Mouse (Mus musculus): ENCODE measurements around the gene Krtap9-5. TPM values are rescaled to one million over a fixed set of nuclear protein-coding genes. Genes with fewer than 3 reads are reported as not detected.

The Krtap9-5 gene
- not detected in 2 replicates for polyA plus RNA-seq (2015; fragmentation: Nextera tagmentation; extraction: Ambion mirVana)

GRCm38 (mm10) chr11:99948175-99948574, at the start of gene Krtap9-5:
Gene Krtap9-5 (plus strand): TSS chr11:99948475.
- no peak within 1 kb of the TSS for H3K4me3 ChIP-seq (ENCODE audit: low read length)

DNA sequence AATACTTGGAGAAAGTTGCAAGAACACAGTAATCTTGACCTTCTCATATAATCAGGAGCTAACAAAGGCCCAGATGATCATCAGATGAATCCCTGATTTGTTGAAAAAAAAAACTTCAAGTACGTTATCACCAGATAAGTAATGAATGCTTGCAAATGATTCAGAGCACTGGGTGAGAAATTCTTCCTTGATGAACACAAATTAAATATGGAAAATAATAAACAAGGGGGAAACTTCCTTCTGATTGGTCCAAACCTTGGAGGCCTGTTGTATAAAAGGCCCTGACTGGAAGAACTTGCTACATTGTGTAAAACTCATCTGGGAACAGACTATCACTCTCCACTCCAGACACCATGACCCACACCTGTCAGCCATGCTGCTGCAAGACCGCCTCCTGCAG, 40.7 kb upstream of the Krtap9-5 start, which contains the start of gene Krtap31-1:
Gene Krtap31-1, plus strand, starts transcription at position 301 of the 400 bp plus-strand sequence.
- no peak for ATAC-seq (ENCODE audit: low FRiP score, low TSS enrichment)
- Histone ChIP-seq H3K9ac (replicated peaks; ENCODE audit: low read length) (no peak within 1 kb of the TSS), H3K4me3 (ENCODE audit: low read length) (no peak within 1 kb of the TSS), H3K27me3 (ENCODE audit: insufficient read depth, low read length) (no peaks in the 10 kb centered on the region), H3K4me1 (ENCODE audit: insufficient read depth, low read length) (no peaks in the 10 kb centered on the region), H3K9me3 (ENCODE audit: low read length) (no peaks in the 10 kb centered on the region), H3K36me3 (ENCODE audit: insufficient read depth, low read length) (no peaks in the 10 kb centered on the region), H3K4me2 (replicated peaks; ENCODE audit: low read depth, low read length) (no peak within 1 kb of the TSS), H3K27ac (ENCODE audit: low read length) (no peak within 1 kb of the TSS)
- WGBS = 83% methylated on average over 2 of the region's 2 CpGs

More at GRCm38 (mm10) chr11:99948175-99948574, at the start of gene Krtap9-5:
- H3K36me3 ChIP-seq (ENCODE audit: insufficient read depth, low read length) = no peaks in the 10 kb centered on the region
- no peak within 1 kb of the TSS for H3K27ac ChIP-seq (ENCODE audit: low read length)
- no peaks in the 10 kb centered on the region for H3K4me1 ChIP-seq (ENCODE audit: insufficient read depth, low read length)
- no peak for ATAC-seq (ENCODE audit: low FRiP score, low TSS enrichment)
- H3K9ac ChIP-seq (replicated peaks; ENCODE audit: low read length) = no peak within 1 kb of the TSS
- H3K4me2 ChIP-seq (replicated peaks; ENCODE audit: low read depth, low read length) = no peak within 1 kb of the TSS
- WGBS = 89% methylated on average over 2 of the region's 2 CpGs
- no peaks in the 10 kb centered on the region for H3K27me3 ChIP-seq (ENCODE audit: insufficient read depth, low read length)
- H3K9me3 ChIP-seq (ENCODE audit: low read length) = no peaks in the 10 kb centered on the region

GRCm38 (mm10) chr11:99914451-99914850, 33.8 kb upstream of the Krtap9-5 start, which contains the start of gene Gm11565:
Gene Gm11565 (plus strand): TSS chr11:99914751.
- ATAC-seq (ENCODE audit: low FRiP score, low TSS enrichment) = no peak
- Histone ChIP-seq H3K36me3 (ENCODE audit: insufficient read depth, low read length) (no peaks in the 10 kb centered on the region), H3K27ac (ENCODE audit: low read length) (no peak within 1 kb of the TSS), H3K27me3 (ENCODE audit: insufficient read depth, low read length) (no peaks in the 10 kb centered on the region), H3K9me3 (ENCODE audit: low read length) (no peaks in the 10 kb centered on the region), H3K4me1 (ENCODE audit: insufficient read depth, low read length) (no peaks in the 10 kb centered on the region), H3K4me3 (ENCODE audit: low read length) (no peak within 1 kb of the TSS), H3K9ac (replicated peaks; ENCODE audit: low read length) (no peak within 1 kb of the TSS), H3K4me2 (replicated peaks; ENCODE audit: low read depth, low read length) (no peak within 1 kb of the TSS)
- WGBS = 92% methylated on average over 3 of the region's 3 CpGs

DNA sequence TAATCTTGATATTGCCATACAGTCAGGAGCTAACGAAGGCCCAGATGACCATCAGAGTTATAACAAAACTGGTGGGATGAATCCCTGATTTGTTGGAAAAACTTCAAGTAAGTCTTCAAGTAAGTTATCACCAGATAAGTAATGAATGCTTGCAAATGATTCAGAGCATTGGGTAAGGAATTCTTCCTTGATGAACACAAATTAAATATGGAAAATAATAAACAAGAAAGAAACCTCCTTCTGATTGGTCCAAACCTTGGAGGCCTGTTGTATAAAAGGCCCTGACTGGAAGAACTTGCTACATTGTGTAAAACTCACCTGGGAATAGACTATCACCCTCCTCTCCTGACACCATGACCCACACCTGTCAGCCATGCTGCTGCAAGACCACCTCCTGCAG, 12.3 kb upstream of the Krtap9-5 start, which contains the start of gene Krtap31-2:
Gene Krtap31-2, plus strand, starts transcription at position 301 of the 400 bp plus-strand sequence.
- Histone ChIP-seq H3K27me3 (ENCODE audit: insufficient read depth, low read length) (no peaks in the 10 kb centered on the region), H3K4me1 (ENCODE audit: insufficient read depth, low read length) (no peaks in the 10 kb centered on the region), H3K4me2 (replicated peaks; ENCODE audit: low read depth, low read length) (no peak within 1 kb of the TSS), H3K9me3 (ENCODE audit: low read length) (no peaks in the 10 kb centered on the region), H3K27ac (ENCODE audit: low read length) (no peak within 1 kb of the TSS), H3K4me3 (ENCODE audit: low read length) (no peak within 1 kb of the TSS), H3K36me3 (ENCODE audit: insufficient read depth, low read length) (no peaks in the 10 kb centered on the region), H3K9ac (replicated peaks; ENCODE audit: low read length) (no peak within 1 kb of the TSS)
- 94% methylated on average over 1 of the region's 1 CpGs for WGBS
- no peak for ATAC-seq (ENCODE audit: low FRiP score, low TSS enrichment)

- H3K4me1 ChIP-seq (ENCODE audit: insufficient read depth, low read length) = no peaks in the 10 kb centered on the region
- no peaks in the 10 kb centered on the region for H3K9me3 ChIP-seq (ENCODE audit: low read length)
- H3K27ac ChIP-seq (ENCODE audit: low read length) = no peak overlapping the region
- H3K9ac ChIP-seq (replicated peaks; ENCODE audit: low read length) = no peak overlapping the region
- no peaks in the 10 kb centered on the region for H3K36me3 ChIP-seq (ENCODE audit: insufficient read depth, low read length)
- WGBS = 88% methylated on average over 9 of the region's 9 CpGs
- H3K4me2 ChIP-seq (replicated peaks; ENCODE audit: low read depth, low read length) = no peak overlapping the region
- no peaks in the 10 kb centered on the region for H3K27me3 ChIP-seq (ENCODE audit: insufficient read depth, low read length)
- H3K4me3 ChIP-seq (ENCODE audit: low read length) = no peak overlapping the region
- no peak for ATAC-seq (ENCODE audit: low FRiP score, low TSS enrichment)
These were observed 10.5 kb upstream of the Krtap9-5 start for GRCm38 (mm10) chr11:99937751-99938264.

GRCm38 (mm10) chr11:99964213-99964612, 15.9 kb downstream of the Krtap9-5 start:
- WGBS = 42% methylated on average over 6 of the region's 6 CpGs
- Histone ChIP-seq H3K27ac (ENCODE audit: low read length) (no peak overlapping the region), H3K36me3 (ENCODE audit: insufficient read depth, low read length) (no peaks in the 10 kb centered on the region), H3K9me3 (ENCODE audit: low read length) (no peaks in the 10 kb centered on the region), H3K4me3 (ENCODE audit: low read length) (no peak overlapping the region), H3K4me1 (ENCODE audit: insufficient read depth, low read length) (no peaks in the 10 kb centered on the region), H3K27me3 (ENCODE audit: insufficient read depth, low read length) (no peaks in the 10 kb centered on the region), H3K9ac (replicated peaks; ENCODE audit: low read length) (no peak overlapping the region), H3K4me2 (replicated peaks; ENCODE audit: low read depth, low read length) (no peak overlapping the region)
- ATAC-seq (ENCODE audit: low FRiP score, low TSS enrichment) = no peak

GRCm38 (mm10) chr11:99965961-99966360, 17.7 kb downstream of the Krtap9-5 start:
- no peaks in the 10 kb centered on the region for H3K36me3 ChIP-seq (ENCODE audit: insufficient read depth, low read length)
- H3K9ac ChIP-seq (replicated peaks; ENCODE audit: low read length) = no peak overlapping the region
- 47% methylated on average over 2 of the region's 2 CpGs for WGBS

GRCm38 (mm10) chr11:99978953-99979352, 30.7 kb downstream of the Krtap9-5 start, which contains the start of gene Krtap29-1:
Gene Krtap29-1 (minus strand): TSS chr11:99979053.
- no peaks in the 10 kb centered on the region for H3K4me1 ChIP-seq (ENCODE audit: insufficient read depth, low read length)
- H3K9me3 ChIP-seq (ENCODE audit: low read length) = no peaks in the 10 kb centered on the region
- no peak within 1 kb of the TSS for H3K27ac ChIP-seq (ENCODE audit: low read length)
- H3K4me2 ChIP-seq (replicated peaks; ENCODE audit: low read depth, low read length) = no peak within 1 kb of the TSS
- no peak for ATAC-seq (ENCODE audit: low FRiP score, low TSS enrichment)
- 59% methylated on average over 5 of the region's 5 CpGs for WGBS
- H3K27me3 ChIP-seq (ENCODE audit: insufficient read depth, low read length) = no peaks in the 10 kb centered on the region
- H3K4me3 ChIP-seq (ENCODE audit: low read length) = no peak within 1 kb of the TSS
- H3K9ac ChIP-seq (replicated peaks; ENCODE audit: low read length) = no peak within 1 kb of the TSS
- H3K36me3 ChIP-seq (ENCODE audit: insufficient read depth, low read length) = no peaks in the 10 kb centered on the region

More at GRCm38 (mm10) chr11:99965961-99966360, 17.7 kb downstream of the Krtap9-5 start:
- Histone ChIP-seq H3K4me3 (ENCODE audit: low read length) (no peak overlapping the region), H3K27me3 (ENCODE audit: insufficient read depth, low read length) (no peaks in the 10 kb centered on the region), H3K4me2 (replicated peaks; ENCODE audit: low read depth, low read length) (no peak overlapping the region), H3K4me1 (ENCODE audit: insufficient read depth, low read length) (no peaks in the 10 kb centered on the region), H3K9me3 (ENCODE audit: low read length) (no peaks in the 10 kb centered on the region), H3K27ac (ENCODE audit: low read length) (no peak overlapping the region)
- ATAC-seq (ENCODE audit: low FRiP score, low TSS enrichment) = no peak

DNA sequence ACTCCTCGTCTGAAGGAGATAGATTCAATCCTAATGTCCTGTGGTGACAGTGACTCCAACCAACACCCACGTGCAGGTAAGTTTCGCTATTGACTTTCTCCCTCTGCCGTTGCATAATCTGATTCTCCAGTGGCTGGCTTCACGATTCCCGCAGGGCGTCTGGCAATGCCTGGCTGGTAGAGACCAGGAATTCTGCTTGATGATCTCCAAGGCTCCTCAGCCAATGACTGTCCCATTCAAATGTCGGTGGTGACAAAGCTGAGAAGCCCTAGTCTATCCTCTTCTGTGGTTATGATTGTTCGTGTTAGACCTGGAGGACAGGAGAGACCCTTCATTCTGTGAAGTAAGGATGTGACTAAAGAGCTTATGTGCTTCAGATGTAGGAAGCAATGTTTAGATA, 34.5 kb downstream of the Krtap9-5 start:
- H3K36me3 ChIP-seq (ENCODE audit: insufficient read depth, low read length) = no peaks in the 10 kb centered on the region
- no peaks in the 10 kb centered on the region for H3K4me1 ChIP-seq (ENCODE audit: insufficient read depth, low read length)
- no peak overlapping the region for H3K27ac ChIP-seq (ENCODE audit: low read length)
- H3K4me2 ChIP-seq (replicated peaks; ENCODE audit: low read depth, low read length) = no peak overlapping the region
- no peak for ATAC-seq (ENCODE audit: low FRiP score, low TSS enrichment)
- H3K27me3 ChIP-seq (ENCODE audit: insufficient read depth, low read length) = no peaks in the 10 kb centered on the region
- 84% methylated on average over 9 of the region's 9 CpGs for WGBS
- no peaks in the 10 kb centered on the region for H3K9me3 ChIP-seq (ENCODE audit: low read length)
- H3K9ac ChIP-seq (replicated peaks; ENCODE audit: low read length) = no peak overlapping the region
- no peak overlapping the region for H3K4me3 ChIP-seq (ENCODE audit: low read length)

DNA sequence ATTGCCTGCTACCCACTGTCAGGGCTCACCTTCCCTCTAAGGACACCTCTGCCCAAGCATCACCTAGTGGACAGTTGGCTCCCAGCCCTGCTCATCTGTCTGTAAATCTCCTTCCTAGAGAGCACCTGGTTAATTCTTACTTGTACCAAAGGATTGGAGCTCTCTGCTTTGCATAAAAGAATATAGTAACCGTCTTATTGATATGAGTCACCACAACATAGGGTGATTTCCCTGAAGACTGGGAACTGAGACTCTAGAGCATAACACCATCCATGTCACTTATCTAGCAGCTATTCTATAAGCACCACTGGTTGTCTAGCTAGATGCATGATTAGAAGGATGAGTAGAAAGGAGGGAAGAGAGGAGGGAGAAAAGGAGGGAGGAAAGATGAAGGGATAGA, 35.2 kb downstream of the Krtap9-5 start:
- no peak for ATAC-seq (ENCODE audit: low FRiP score, low TSS enrichment)
- Histone ChIP-seq H3K4me3 (ENCODE audit: low read length) (no peak overlapping the region), H3K9ac (replicated peaks; ENCODE audit: low read length) (no peak overlapping the region)

More for the DNA sequence above, 35.2 kb downstream of the Krtap9-5 start:
- Histone ChIP-seq H3K36me3 (ENCODE audit: insufficient read depth, low read length) (no peaks in the 10 kb centered on the region), H3K4me2 (replicated peaks; ENCODE audit: low read depth, low read length) (no peak overlapping the region), H3K27me3 (ENCODE audit: insufficient read depth, low read length) (no peaks in the 10 kb centered on the region), H3K9me3 (ENCODE audit: low read length) (no peaks in the 10 kb centered on the region), H3K4me1 (ENCODE audit: insufficient read depth, low read length) (no peaks in the 10 kb centered on the region), H3K27ac (ENCODE audit: low read length) (no peak overlapping the region)
- 97% methylated on average over 1 of the region's 1 CpGs for WGBS
